Mouse (Mus musculus) liver, embryonic 12.5 days (tissue): Measurements from ENCODE around the gene Ccdc18. TPM values are rescaled to one million over a fixed set of nuclear protein-coding genes. Genes with fewer than 3 reads are reported as not detected.
"Not testable (repeated sequence)": the region's sequence is repeated elsewhere in the genome, so short reads cannot be mapped to it uniquely, and the experiment has no call there.

Experiments used
- ATAC-seq: fragments of 200-750 bp; cut with Nextera tagmentation; 2 replicates; pipeline ENCODE4 v1.8.0; 2017; ENCODE audit warnings: moderate number of reproducible peaks, mild to moderate bottlenecking, moderate library complexity
- H3K27ac ChIP-seq: fragments of 300-500 bp; sonication (generic); 2 replicates; pipeline ENCODE4 v1.5.1; 2016; ENCODE audit warnings: mild to moderate bottlenecking
- H3K27me3 ChIP-seq: fragments of 300-500 bp; sonication (generic); replicated peaks from 2 replicates; pipeline ENCODE4 v1.6.1; 2016; ENCODE audit warnings: mild to moderate bottlenecking, moderate library complexity
- H3K36me3 ChIP-seq: fragments of 300-500 bp; sonication (generic); 2 replicates; pipeline ENCODE4 v1.6.1; 2016; ENCODE audit warnings: mild to moderate bottlenecking, moderate library complexity
- H3K4me1 ChIP-seq: fragments of 300-500 bp; sonication (generic); 2 replicates; pipeline ENCODE4 v1.6.1; 2016
- H3K4me2 ChIP-seq: fragments of 300-500 bp; sonication (generic); 2 replicates; pipeline ENCODE4 v1.6.1; 2016; ENCODE audit warnings: mild to moderate bottlenecking, moderate library complexity
- H3K4me3 ChIP-seq: fragments of 300-500 bp; sonication (generic); 2 replicates; pipeline ENCODE4 v1.5.1; 2016; ENCODE audit warnings: mild to moderate bottlenecking, moderate library complexity
- H3K9ac ChIP-seq: fragments of 300-500 bp; sonication (generic); 2 replicates; pipeline ENCODE4 v1.6.1; 2016; ENCODE audit warnings: mild to moderate bottlenecking, moderate library complexity
- H3K9me3 ChIP-seq: fragments of 300-500 bp; sonication (generic); replicated peaks from 2 replicates; pipeline ENCODE4 v1.6.1; 2016; ENCODE audit warnings: mild to moderate bottlenecking, moderate library complexity
- WGBS: fragments of 180-500 bp; shearing (Covaris S2); methylation state at CpG from one replicate; pipeline ENCODE4 v1.1.7; 2016; ENCODE audit not compliant: insufficient replicate concordance; 5-methylcytosine and 5-hydroxymethylcytosine counted together
- polyA plus RNA-seq: library from polyadenylated mRNA; unstranded; fragments of >200 nt; fragmentation: Nextera tagmentation; extraction: Ambion mirVana; gene quantifications from 2 replicates; pipeline ENCODE4 v1.2.1, GENCODE M21; 2016

Ccdc18 gene
- 7.1 and 9.3 TPM in 2 replicates for polyA plus RNA-seq

DNA sequence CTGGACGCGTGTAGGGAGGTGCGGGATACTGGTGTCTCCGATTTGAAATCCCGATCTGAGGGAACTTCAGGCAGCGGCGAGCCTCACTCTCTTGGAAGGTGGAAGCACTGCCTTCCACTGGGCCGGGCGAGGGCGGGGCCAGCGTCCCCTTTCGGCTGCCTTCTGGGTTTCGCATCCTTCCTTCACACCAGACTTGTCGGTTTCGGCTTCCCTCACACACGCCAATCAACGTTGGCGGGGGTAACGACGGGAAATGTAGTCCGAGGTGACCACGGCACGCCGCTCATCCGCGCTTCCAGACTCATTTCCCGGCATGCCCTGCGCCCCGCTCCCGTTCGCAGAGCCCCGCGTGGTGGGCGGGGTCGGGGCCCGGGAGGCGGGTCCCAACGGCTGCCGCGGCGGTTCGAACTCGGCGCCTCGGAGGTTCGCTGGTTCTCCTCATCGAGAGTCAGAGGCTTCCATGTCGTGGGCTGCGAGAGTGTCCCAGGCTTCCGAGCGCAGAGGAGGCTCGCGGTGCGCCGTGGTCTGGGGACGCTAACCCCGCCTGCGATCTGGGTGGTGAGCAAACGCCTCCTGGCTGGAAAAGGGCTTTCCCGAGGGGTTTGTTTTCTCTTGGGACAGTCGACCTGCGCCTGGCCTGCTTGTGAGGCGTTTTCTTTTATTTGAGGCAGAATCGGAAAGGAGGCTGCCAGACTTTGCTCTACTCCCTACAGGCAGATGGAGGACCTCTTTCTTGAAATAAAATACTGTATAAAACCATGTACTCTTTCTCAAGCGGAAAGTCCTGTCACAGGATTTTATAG is at the start of gene Ccdc18, which contains the start of gene Tmed5:
TSS of gene Ccdc18 (plus strand) at position 435 of the 803 bp plus-strand sequence.
TSS of gene Tmed5 (minus strand) at position 180 of the 803 bp plus-strand sequence.
- Histone ChIP-seq H3K27me3 (no peaks in the 10 kb centered on the region), H3K4me1 (peaks cover 21% of the 10 kb centered on the region), H3K9me3 (no peaks in the 10 kb centered on the region), H3K4me3 (peak within 1 kb of the TSS; percentile 94), H3K4me2 (peak within 1 kb of the TSS; percentile 96), H3K36me3 (peaks cover 13% of the 10 kb centered on the region), H3K27ac (peak within 1 kb of the TSS; percentile 91), H3K9ac (peak within 1 kb of the TSS; percentile 85)
- WGBS = under 1% methylated on average over 65 of the region's 65 CpGs
- peak; percentile 99 for ATAC-seq

DNA sequence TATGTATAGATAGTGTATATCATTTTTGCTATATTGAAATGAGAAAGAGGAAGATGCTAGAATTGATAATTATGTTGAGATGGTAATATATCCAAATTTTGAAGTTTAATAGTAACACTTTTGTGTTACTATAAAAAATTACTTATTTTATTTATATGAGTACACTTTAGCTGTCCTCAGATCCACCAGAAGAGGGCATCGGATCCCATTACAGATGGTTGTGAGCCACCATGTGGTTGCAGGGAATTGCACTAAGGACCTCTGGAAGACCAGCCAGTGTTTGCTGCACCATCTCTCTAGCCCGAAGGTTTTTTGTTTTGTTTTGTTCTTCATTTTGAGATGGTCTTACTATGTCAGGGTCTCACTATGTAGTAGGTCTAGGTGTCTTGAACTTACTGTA is 47.2 kb upstream of the Ccdc18 start:
- ATAC-seq = no peak
- Histone ChIP-seq H3K4me1 (no peaks in the 10 kb centered on the region), H3K27ac (no peak overlapping the region), H3K27me3 (no peaks in the 10 kb centered on the region), H3K9me3 (no peaks in the 10 kb centered on the region), H3K4me3 (no peak overlapping the region), H3K4me2 (no peak overlapping the region), H3K36me3 (peaks cover 83% of the 10 kb centered on the region), H3K9ac (no peak overlapping the region)
- WGBS = 79% methylated on average over 2 of the region's 2 CpGs

DNA sequence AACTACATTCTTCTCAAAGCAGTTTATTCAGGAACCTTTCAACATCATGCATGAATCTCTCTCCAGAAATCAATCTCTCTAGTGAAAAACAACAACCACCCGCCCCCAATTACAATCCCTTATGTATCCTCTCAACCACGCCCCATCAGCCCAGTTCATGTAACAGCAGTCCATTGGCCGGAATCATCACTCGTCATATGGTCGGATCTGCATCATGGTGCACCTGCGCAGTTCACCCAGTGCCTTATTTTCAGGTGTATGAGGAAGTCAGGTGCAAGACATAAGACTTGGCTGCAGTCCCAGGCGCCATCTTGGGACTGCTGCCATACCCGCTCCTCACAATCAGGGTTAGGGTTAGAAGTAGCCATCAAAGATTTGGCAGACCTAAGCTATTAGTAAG is 39.9 kb upstream of the Ccdc18 start:
- ATAC-seq, H3K4me3 ChIP-seq, H3K27ac ChIP-seq, H3K9ac ChIP-seq, H3K27me3 ChIP-seq, H3K9me3 ChIP-seq, H3K4me1 ChIP-seq, H3K4me2 ChIP-seq: not testable (repeated sequence)
- peaks cover 70% of the 10 kb centered on the region for H3K36me3 ChIP-seq
- 88% methylated on average over 8 of the region's 8 CpGs for WGBS

DNA sequence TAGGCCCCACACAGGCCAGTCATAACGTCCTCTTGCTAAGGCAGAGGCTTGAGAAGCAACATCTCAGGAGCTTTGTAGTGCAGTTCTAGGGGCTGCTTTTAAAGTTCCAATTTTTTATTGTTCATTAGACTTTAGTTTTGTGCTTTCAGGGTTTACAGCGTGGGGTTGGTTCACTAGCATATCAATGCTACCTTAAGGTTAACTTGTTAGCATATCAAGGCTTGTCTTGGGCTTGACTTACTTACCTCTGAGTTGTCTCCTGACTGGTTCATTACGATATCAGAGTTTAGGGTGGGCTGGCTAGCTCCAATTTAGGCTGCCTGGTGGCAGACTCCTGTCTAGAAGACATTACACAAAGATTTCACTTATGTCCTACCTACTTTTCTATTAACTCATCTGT is 35.0 kb upstream of the Ccdc18 start:
- no peak for ATAC-seq
- Histone ChIP-seq H3K27me3 (no peaks in the 10 kb centered on the region), H3K36me3 (peaks cover 66% of the 10 kb centered on the region), H3K4me3 (no peak overlapping the region), H3K27ac (no peak overlapping the region), H3K9me3 (no peaks in the 10 kb centered on the region), H3K4me2 (no peak overlapping the region), H3K4me1 (no peaks in the 10 kb centered on the region), H3K9ac (no peak overlapping the region)
- 81% methylated on average over 3 of the region's 3 CpGs for WGBS

DNA sequence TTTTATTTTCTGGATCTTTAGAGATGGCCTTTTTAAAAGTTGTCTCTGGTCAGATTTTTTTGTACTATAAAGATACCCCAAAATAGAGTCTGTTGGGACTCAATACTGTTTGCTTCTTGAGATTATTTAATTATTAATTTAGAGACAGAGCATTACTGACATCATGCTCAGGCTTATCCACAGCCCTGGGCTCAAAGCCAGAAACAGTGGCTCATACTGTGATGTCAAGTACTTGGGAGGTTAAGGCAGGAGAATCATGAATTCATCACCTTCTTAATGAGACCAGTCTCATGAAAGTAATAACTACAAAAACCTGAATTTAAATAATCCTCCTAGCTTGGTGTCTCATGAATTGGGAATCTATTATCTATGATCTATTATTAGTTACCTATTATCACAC is 32.5 kb upstream of the Ccdc18 start:
- Histone ChIP-seq H3K9ac (no peak overlapping the region), H3K27me3 (no peaks in the 10 kb centered on the region), H3K9me3 (no peaks in the 10 kb centered on the region), H3K4me3 (no peak overlapping the region), H3K4me1 (no peaks in the 10 kb centered on the region), H3K4me2 (no peak overlapping the region), H3K36me3 (peaks cover 70% of the 10 kb centered on the region), H3K27ac (no peak overlapping the region)
- no peak for ATAC-seq

DNA sequence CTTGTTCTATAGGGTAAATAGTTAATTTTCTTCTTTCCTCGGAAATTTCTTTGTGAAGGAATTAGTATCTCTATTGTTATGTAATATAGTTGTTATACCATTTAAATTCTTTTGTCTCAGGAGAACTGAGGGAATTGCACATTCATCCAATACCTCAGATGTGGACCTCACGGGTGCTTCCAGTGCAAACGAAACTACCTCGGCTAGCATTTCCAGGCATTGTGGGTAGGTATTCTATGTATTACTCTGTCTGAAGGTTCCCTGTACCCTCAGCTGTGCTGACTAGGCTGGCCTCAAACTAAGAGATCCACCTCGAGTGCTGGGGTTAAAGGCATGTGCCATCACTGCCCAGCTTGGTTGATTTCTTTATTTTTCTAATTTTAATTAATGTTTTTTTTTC is 28.4 kb upstream of the Ccdc18 start:
- no peak for ATAC-seq
- H3K27me3 ChIP-seq = no peaks in the 10 kb centered on the region
- H3K9ac ChIP-seq = no peak overlapping the region
- H3K4me2 ChIP-seq = no peak overlapping the region
- no peaks in the 10 kb centered on the region for H3K9me3 ChIP-seq
- WGBS = 81% methylated on average over 5 of the region's 5 CpGs
- H3K27ac ChIP-seq = no peak overlapping the region
- H3K4me3 ChIP-seq = no peak overlapping the region
- H3K36me3 ChIP-seq = peaks cover 64% of the 10 kb centered on the region
- H3K4me1 ChIP-seq = no peaks in the 10 kb centered on the region

DNA sequence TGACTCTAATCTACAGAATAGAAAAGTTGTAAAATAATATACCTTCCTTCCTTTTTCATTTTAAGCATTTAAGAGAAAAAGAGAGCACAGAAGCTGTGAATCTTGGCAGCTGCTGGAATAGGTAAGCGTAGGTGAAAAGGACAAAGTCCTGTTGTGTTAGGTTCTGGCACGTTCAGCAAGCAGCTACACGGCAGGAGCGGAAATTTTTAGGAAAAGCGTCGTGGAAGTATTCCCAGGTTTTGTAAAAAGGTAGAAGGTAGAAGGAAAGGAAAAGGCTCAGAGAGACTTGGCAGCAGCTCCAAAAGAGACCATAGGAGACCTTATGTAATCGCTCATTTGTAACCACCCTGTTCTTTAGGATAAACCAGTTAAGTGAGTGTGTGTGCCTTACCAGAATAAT is 23.3 kb upstream of the Ccdc18 start:
- WGBS = 85% methylated on average over 7 of the region's 7 CpGs
- Histone ChIP-seq H3K4me3 (no peak overlapping the region), H3K4me1 (no peaks in the 10 kb centered on the region), H3K4me2 (no peak overlapping the region), H3K27me3 (no peaks in the 10 kb centered on the region), H3K36me3 (peaks cover 35% of the 10 kb centered on the region), H3K9ac (no peak overlapping the region), H3K27ac (no peak overlapping the region), H3K9me3 (no peaks in the 10 kb centered on the region)
- ATAC-seq = no peak

DNA sequence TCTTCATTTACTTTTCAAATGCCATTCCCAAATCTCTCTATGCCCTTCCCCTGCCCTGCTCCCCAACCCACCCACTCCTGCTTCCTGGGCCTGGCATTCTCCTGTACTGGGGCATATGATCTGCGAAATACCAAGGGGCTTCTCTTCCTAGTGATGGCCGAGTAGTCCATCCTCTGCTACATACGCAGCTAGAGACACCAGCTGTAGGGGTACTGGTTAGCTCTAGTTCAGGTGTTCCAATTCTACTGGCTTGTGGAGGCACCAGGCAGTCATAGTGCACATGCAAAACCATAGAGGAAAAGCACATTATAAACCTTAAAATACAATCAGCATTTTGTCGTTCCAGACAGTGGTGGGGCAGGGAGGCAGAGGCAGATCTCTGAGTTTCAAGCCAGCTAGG is 15.0 kb upstream of the Ccdc18 start:
- ATAC-seq = no peak
- H3K4me2 ChIP-seq = no peak overlapping the region
- no peak overlapping the region for H3K9ac ChIP-seq
- peaks cover 5% of the 10 kb centered on the region for H3K36me3 ChIP-seq
- no peak overlapping the region for H3K27ac ChIP-seq
- no peaks in the 10 kb centered on the region for H3K4me1 ChIP-seq
- 88% methylated on average over 4 of the region's 4 CpGs for WGBS
- H3K4me3 ChIP-seq = no peak overlapping the region
- no peaks in the 10 kb centered on the region for H3K9me3 ChIP-seq
- H3K27me3 ChIP-seq = no peaks in the 10 kb centered on the region

DNA sequence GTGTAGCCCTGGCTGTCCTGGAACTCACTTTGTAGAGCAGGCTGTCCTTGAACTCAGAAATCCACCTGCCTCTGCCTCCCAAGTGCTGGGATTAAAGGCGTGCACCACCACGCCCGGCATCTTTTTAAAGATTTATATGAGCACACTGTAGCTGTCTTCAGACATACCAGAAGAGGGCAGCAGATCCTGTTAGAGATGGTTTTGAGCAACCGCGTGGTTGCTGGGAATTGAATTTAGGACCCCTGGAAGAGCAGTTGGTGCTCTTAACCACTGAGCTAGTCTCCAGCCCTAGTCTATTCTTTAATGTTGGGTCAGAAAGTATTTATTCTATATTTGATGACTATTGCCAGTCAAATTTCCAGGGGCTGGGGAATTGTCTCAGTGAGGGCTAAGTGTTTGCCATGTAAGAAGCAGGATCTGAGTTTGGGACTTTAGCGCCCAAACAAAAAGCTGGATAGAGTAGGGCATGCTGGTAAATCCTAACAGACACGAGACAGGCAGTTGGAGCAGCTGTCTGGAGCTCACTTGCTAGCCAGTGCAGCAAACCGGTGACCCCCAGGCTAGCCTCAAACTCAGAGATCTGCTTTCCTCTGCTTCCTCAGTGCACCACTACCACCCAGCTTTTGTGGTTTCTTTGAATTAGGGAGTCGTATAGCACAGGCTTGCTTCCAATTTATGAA is 12.3 kb upstream of the Ccdc18 start:
- 73% methylated on average over 9 of the region's 9 CpGs for WGBS
- H3K9me3 ChIP-seq = no peaks in the 10 kb centered on the region
- H3K27ac ChIP-seq = no peak overlapping the region
- no peak overlapping the region for H3K9ac ChIP-seq
- no peak for ATAC-seq
- H3K4me3 ChIP-seq = no peak overlapping the region
- no peaks in the 10 kb centered on the region for H3K4me1 ChIP-seq
- no peak overlapping the region for H3K4me2 ChIP-seq
- peaks cover 9% of the 10 kb centered on the region for H3K36me3 ChIP-seq
- H3K27me3 ChIP-seq = no peaks in the 10 kb centered on the region

DNA sequence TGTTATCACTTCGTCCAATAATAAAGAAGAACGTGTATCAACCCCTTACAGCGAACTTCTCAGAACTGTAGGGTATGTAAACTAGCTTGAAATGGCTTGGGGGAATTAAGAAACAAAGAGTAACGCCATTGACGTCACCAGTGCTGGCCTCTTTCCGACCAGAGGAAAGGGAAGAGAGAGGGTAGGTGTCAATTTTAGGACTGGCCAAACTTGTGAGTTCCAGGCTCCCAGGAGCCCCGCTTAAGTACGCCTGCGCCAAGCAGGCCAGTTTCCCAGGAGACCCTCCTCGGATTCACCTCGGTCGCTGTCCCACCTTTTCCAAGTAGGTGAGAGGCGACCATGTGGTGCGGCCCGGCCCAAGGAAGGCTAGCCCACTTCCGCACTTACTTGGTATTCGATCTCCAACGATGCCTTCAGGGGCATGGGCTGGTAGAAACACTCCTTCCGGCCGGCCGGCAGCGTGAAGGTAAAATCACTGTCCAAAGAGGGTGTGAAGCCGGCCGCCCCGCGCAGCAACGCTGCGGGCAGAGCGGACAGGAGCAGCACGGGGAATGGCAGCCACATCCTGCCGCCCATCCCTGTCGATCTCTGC is 730 bp upstream of the Ccdc18 start:
- peak; percentile 46 for ATAC-seq
- H3K36me3 ChIP-seq = peaks cover 15% of the 10 kb centered on the region
- no peaks in the 10 kb centered on the region for H3K9me3 ChIP-seq
- WGBS = 0% methylated on average over 32 of the region's 32 CpGs
- peaks cover 21% of the 10 kb centered on the region for H3K4me1 ChIP-seq
- H3K27ac ChIP-seq = peak overlapping the region; percentile 91
- H3K4me3 ChIP-seq = peak overlapping the region; percentile 94
- no peaks in the 10 kb centered on the region for H3K27me3 ChIP-seq
- peak overlapping the region; percentile 85 for H3K9ac ChIP-seq
- H3K4me2 ChIP-seq = peak overlapping the region; percentile 96

DNA sequence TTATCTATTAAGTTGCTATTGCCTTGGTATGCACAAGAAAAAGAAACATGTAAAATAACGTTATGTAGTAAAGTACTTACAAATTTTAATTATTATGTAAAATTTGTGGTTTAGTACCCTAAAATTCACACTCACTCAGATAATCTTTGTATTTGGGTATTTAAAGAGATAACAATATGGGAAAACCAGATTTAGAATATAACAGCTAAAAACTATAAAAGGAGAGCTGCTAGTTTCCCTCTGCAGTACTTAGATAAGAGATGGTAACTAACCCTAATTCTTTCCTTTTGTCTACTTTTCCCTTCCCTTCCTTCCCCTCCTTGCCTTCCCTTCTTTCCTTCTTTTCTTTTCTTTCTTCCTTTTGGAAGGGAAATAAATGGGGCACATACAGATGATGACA is 19.9 kb downstream of the Ccdc18 start:
- 71% methylated on average over 1 of the region's 1 CpGs for WGBS
- H3K4me3 ChIP-seq = no peak overlapping the region
- no peak for ATAC-seq

DNA sequence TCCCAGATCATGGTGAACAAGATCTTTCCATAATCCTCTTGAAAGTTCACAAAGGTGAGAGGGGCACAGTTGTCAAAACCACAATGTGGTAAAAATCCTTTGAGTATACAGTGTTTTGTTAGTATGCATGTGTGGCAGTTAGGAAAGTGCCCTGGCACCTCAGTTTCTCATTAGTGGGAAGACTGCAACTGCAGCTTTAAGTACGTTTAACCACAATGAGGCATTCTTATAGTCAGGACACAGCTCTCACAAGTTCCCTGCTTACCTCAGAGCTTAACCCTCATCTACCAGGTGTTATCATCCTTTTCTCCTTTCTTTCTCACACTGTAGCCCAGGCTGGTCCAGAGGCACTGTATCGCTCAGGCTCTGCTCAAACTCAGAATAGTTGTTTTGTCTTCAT is 28.1 kb downstream of the Ccdc18 start:
- H3K4me3 ChIP-seq = no peak overlapping the region
- H3K27ac ChIP-seq = no peak overlapping the region
- no peak for ATAC-seq
- no peak overlapping the region for H3K9ac ChIP-seq
- H3K9me3 ChIP-seq = no peaks in the 10 kb centered on the region
- peaks cover 12% of the 10 kb centered on the region; the same call in 1 of the 2 replicates for H3K36me3 ChIP-seq
- 75% methylated on average over 2 of the region's 2 CpGs for WGBS
- H3K4me2 ChIP-seq = no peak overlapping the region
- H3K4me1 ChIP-seq = no peaks in the 10 kb centered on the region
- no peaks in the 10 kb centered on the region for H3K27me3 ChIP-seq

More for the DNA sequence above, 19.9 kb downstream of the Ccdc18 start:
- Histone ChIP-seq H3K4me2 (no peak overlapping the region), H3K9me3 (no peaks in the 10 kb centered on the region), H3K4me1 (no peaks in the 10 kb centered on the region), H3K27ac (no peak overlapping the region), H3K36me3 (peaks cover 18% of the 10 kb centered on the region; the same call in 1 of the 2 replicates), H3K27me3 (no peaks in the 10 kb centered on the region), H3K9ac (no peak overlapping the region)
